Mouse (Mus musculus): ENCODE results near the gene Hnrnpu.
"Not testable (repeated sequence)": the region's sequence is repeated elsewhere in the genome, so short reads cannot be mapped to it uniquely, and the experiment has no call there.

Hnrnpu gene

GRCm38 (mm10) chr1:178337551-178338317, at the start of gene Hnrnpu:
Gene Hnrnpu, minus strand, starts transcription at chr1:178337797.
- DNase-seq (ENCODE audit: low spot score), result peak; percentile 81

- no peak for DNase-seq (ENCODE audit: low spot score)
These were observed 44.6 kb upstream of the Hnrnpu start for GRCm38 (mm10) chr1:178382165-178382564.

- DNase-seq (ENCODE audit: low spot score), result no peak
These were observed 41.6 kb upstream of the Hnrnpu start for GRCm38 (mm10) chr1:178379224-178379623.

GRCm38 (mm10) chr1:178378115-178378514, 40.5 kb upstream of the Hnrnpu start:
- DNase-seq (ENCODE audit: low spot score), result no peak

GRCm38 (mm10) chr1:178376907-178377306, 39.3 kb upstream of the Hnrnpu start:
- DNase-seq (ENCODE audit: low spot score), result no peak

- no peak for DNase-seq (ENCODE audit: low spot score)
These were observed 38.5 kb upstream of the Hnrnpu start for GRCm38 (mm10) chr1:178376061-178376460.

GRCm38 (mm10) chr1:178375381-178375780, 37.8 kb upstream of the Hnrnpu start:
- DNase-seq (ENCODE audit: low spot score), result no peak

GRCm38 (mm10) chr1:178372681-178373080, 35.1 kb upstream of the Hnrnpu start:
- no peak for DNase-seq (ENCODE audit: low spot score)

- DNase-seq (ENCODE audit: low spot score), result no peak
These were observed 31.7 kb upstream of the Hnrnpu start for GRCm38 (mm10) chr1:178369272-178369651.

- DNase-seq (ENCODE audit: low spot score), result peak; percentile 45
These were observed 31.1 kb upstream of the Hnrnpu start for GRCm38 (mm10) chr1:178368548-178369271.

GRCm38 (mm10) chr1:178368121-178368520, 30.5 kb upstream of the Hnrnpu start:
- no peak for DNase-seq (ENCODE audit: low spot score)

GRCm38 (mm10) chr1:178365171-178365570, 27.6 kb upstream of the Hnrnpu start:
- DNase-seq (ENCODE audit: low spot score), result no peak

- no peak for DNase-seq (ENCODE audit: low spot score)
These were observed 23.1 kb upstream of the Hnrnpu start for GRCm38 (mm10) chr1:178360702-178361101.

- no peak for DNase-seq (ENCODE audit: low spot score)
These were observed 22.7 kb upstream of the Hnrnpu start for GRCm38 (mm10) chr1:178360264-178360663.

- DNase-seq (ENCODE audit: low spot score), result no peak
These were observed 20.4 kb upstream of the Hnrnpu start for GRCm38 (mm10) chr1:178357776-178358710.

- no peak for DNase-seq (ENCODE audit: low spot score)
These were observed 17.0 kb upstream of the Hnrnpu start for GRCm38 (mm10) chr1:178354576-178354975.

GRCm38 (mm10) chr1:178351643-178352042, 14.0 kb upstream of the Hnrnpu start:
- no peak for DNase-seq (ENCODE audit: low spot score)

GRCm38 (mm10) chr1:178350792-178351191, 13.2 kb upstream of the Hnrnpu start:
- DNase-seq (ENCODE audit: low spot score), result no peak

- DNase-seq (ENCODE audit: low spot score), result not testable (repeated sequence)
These were observed 6.6 kb upstream of the Hnrnpu start for GRCm38 (mm10) chr1:178344071-178344805.

GRCm38 (mm10) chr1:178342612-178343011, 5.0 kb upstream of the Hnrnpu start:
- no peak for DNase-seq (ENCODE audit: low spot score)

- DNase-seq (ENCODE audit: low spot score), result no peak
These were observed 4.5 kb upstream of the Hnrnpu start for GRCm38 (mm10) chr1:178342063-178342462.

GRCm38 (mm10) chr1:178341435-178341834, 3.8 kb upstream of the Hnrnpu start:
- no peak for DNase-seq (ENCODE audit: low spot score)

All from urinary bladder, postnatal 10 days (tissue).